Mouse (Mus musculus): ENCODE data around the gene Adap2.

DNA sequence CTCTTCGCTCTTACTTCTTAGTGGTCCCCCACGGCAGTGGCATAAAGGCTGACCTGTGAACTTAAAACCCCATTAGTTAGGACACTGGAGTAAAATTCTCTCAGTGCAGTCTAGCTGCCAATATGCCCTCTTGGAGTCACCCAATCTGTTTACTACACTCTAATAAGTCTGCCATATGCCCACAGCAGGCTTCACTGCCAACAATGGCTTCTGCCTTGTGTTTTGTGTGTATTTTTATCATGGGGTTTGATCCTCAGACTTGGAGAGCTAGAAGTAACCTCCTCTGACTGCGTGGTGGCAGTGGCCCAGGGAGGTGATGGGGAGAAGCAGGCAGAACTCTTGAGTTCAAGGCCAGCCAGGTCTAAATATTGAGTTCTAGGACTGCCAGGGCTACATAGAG, 50.1 kb downstream of the Adap2 start:
- TF ChIP-seq POLR2A (IDR thresholded peaks at IDR 0.05; ENCODE audit: control insufficient read depth, extremely low read depth, insufficient read depth, low read length, poor library complexity) (no peak), CTCF (IDR thresholded peaks at IDR 0.05; ENCODE audit: borderline replicate concordance, control insufficient read depth, extremely low read depth, insufficient read depth, low read length, poor library complexity) (no peak)

Data from thymus, adult 2 months (tissue).